Mouse (Mus musculus): ENCODE results near the gene Irs1.

GRCm38 (mm10) chr1:82328033-82328775 is 37.0 kb upstream of the Irs1 start:
- TF ChIP-seq CTCF (IDR thresholded peaks at IDR 0.05 in 2 of 3, conservative IDR thresholded peaks at IDR 0.05 in 1 of 3; ENCODE audit: control insufficient read depth in 1 of 3, insufficient read depth in 1 of 3, low read depth in 2 of 3, low read length in 3 of 3, poor library complexity in 1 of 3, severe bottlenecking in 1 of 3), result no peak
- no peak for TF ChIP-seq CHD2 (IDR thresholded peaks at IDR 0.05; ENCODE audit: low read length)
- no peak for TF ChIP-seq POLR2AphosphoS2 (IDR thresholded peaks at IDR 0.05; ENCODE audit: low read length)
- TF ChIP-seq NELFE (IDR thresholded peaks at IDR 0.05; ENCODE audit: low read depth, low read length), result no peak
- TF ChIP-seq ZNF384 (IDR thresholded peaks at IDR 0.05; ENCODE audit: low read depth, low read length), result no peak
- TF ChIP-seq EP300 (IDR thresholded peaks at IDR 0.05; ENCODE audit: low read depth in 1 of 2, low read length in 2 of 2), result no peak
- no peak for TF ChIP-seq ZKSCAN1 (IDR thresholded peaks at IDR 0.05; ENCODE audit: low read depth, low read length)
- no peak for TF ChIP-seq BHLHE40 (IDR thresholded peaks at IDR 0.05; ENCODE audit: borderline replicate concordance, low read depth, low read length)

Data from MEL (cell line).